Mouse (Mus musculus): ENCODE data around the gene Peli1. TPM values are rescaled to one million over a fixed set of nuclear protein-coding genes. Genes with fewer than 3 reads are reported as not detected.
"Not testable (repeated sequence)": the region's sequence is repeated elsewhere in the genome, so short reads cannot be mapped to it uniquely, and the experiment has no call there.

The Peli1 gene
- total and polyA plus RNA-seq, 2 experiments from 2014 or later, result 37.3 to 37.7 TPM

DNA sequence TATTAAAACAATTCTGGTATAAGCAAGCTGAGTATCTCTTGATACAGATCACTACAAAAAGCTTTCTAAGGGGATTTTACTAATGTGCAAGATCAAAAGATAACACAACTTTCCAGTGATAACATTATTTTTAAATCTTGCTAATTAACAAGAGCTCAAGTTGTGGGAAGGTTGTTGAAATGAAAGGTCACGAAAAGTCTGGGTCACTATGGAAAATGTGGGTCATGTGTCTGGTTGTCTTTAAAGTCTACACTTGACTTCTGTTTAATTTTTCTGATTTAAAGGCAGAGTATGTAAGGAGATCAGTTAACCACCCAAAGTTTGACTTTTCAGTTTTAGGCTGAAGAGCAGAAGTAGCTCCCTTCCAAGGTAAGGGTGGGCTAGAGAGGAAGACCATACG lies 90.5 kb downstream of the Peli1 start:
- Histone ChIP-seq H3K9ac (replicated peaks; ENCODE audit: low read length, poor library complexity, severe bottlenecking) (no peak overlapping the region), H3K36me3 (ENCODE audit: insufficient read depth, low read length) (no peaks in the 10 kb centered on the region), H3K4me2 (ENCODE audit: low read depth, low read length, poor library complexity, severe bottlenecking) (no peak overlapping the region), H3K27me3 (ENCODE audit: insufficient read depth, low read length) (no peaks in the 10 kb centered on the region), H3K9me3 (ENCODE audit: low read length) (no peaks in the 10 kb centered on the region), H3K4me1 (ENCODE audit: insufficient read depth, low read length) (no peaks in the 10 kb centered on the region), H3K4me3 (ENCODE audit: low read depth, low read length) (no peak overlapping the region), H3K27ac (ENCODE audit: low read depth, low read length) (no peak overlapping the region)
- WGBS, result 96% methylated on average over 2 of the region's 2 CpGs
- ATAC-seq (ENCODE audit: low FRiP score) (no peak), DNase-seq (ENCODE audit: low spot score) (no peak)
- no peak for TF ChIP-seq CTCF (IDR thresholded peaks at IDR 0.05)

DNA sequence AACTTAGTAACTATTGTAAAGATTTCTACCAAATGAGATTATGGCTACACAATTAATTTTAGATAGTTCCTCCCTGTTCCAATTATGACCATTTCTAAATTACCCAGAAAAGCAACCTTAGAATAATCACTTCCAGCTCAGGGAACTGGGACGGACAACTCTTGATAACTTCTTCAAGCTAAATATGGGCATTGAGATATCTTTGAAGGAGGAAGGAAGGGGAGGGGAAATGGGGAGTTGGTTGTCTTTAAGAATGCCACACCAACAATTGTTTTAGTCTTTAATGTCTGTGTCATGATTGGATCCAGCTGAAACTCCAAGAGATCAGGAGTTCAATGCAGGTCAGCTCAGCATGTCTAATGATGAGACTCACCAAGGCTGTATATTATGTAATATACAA lies 91.6 kb downstream of the Peli1 start:
- no peaks in the 10 kb centered on the region for H3K4me1 ChIP-seq (ENCODE audit: insufficient read depth, low read length)
- WGBS, result 88% methylated on average over 1 of the region's 1 CpGs
- H3K27ac ChIP-seq (ENCODE audit: low read depth, low read length), result no peak overlapping the region
- DNase-seq (ENCODE audit: low spot score) (no peak), ATAC-seq (ENCODE audit: low FRiP score) (no peak)
- no peak overlapping the region for H3K4me3 ChIP-seq (ENCODE audit: low read depth, low read length)
- no peaks in the 10 kb centered on the region for H3K36me3 ChIP-seq (ENCODE audit: insufficient read depth, low read length)
- H3K27me3 ChIP-seq (ENCODE audit: insufficient read depth, low read length), result no peaks in the 10 kb centered on the region
- no peaks in the 10 kb centered on the region for H3K9me3 ChIP-seq (ENCODE audit: low read length)
- H3K4me2 ChIP-seq (ENCODE audit: low read depth, low read length, poor library complexity, severe bottlenecking), result no peak overlapping the region
- no peak overlapping the region for H3K9ac ChIP-seq (replicated peaks; ENCODE audit: low read length, poor library complexity, severe bottlenecking)
- TF ChIP-seq CTCF (IDR thresholded peaks at IDR 0.05), result no peak

DNA sequence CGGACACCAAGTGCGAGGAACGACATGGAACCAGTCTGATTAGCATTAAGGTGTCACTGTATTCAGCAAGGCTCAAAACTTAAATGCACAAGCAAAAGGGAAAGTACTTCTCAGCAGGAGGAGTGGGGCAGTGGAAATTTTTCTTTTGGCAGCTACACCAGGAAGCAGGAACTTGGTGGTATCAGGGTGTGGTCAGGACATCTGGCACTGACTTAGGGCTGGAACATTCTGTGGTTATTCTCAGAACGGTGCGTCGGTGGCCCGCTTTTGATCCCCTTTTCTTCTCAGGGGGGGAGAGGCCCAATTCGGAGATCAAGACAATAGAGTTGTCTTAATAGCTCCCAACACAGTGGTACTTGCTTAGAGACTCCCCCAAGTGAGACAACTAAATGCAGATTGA lies 100.7 kb downstream of the Peli1 start:
- not testable (repeated sequence) for H3K4me2 ChIP-seq (ENCODE audit: low read depth, low read length, poor library complexity, severe bottlenecking); H3K36me3 ChIP-seq (ENCODE audit: insufficient read depth, low read length)
- WGBS, result 90% methylated on average over 8 of the region's 8 CpGs

DNA sequence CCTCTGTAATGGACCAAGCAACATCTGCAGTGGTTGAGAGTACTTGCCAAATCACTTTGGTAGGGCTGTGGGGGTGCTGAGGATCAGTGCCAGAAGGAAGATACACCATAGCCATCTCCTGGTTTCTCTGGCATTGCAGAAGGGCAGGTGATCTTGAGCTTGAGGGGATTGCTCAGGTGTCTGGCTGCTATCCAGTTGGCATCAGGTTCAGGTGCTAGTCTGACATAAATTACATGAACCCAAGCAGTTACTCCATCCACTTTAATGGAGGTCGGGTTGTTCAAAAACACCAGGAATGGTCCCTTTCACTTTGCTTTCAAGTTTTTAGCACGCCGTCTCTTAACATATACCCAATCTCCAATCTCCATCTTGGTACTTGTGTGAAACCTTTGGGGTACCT lies 103.8 kb downstream of the Peli1 start:
- Histone ChIP-seq H3K4me2 (ENCODE audit: low read depth, low read length, poor library complexity, severe bottlenecking) (no peak overlapping the region), H3K27me3 (ENCODE audit: insufficient read depth, low read length) (no peaks in the 10 kb centered on the region), H3K9ac (replicated peaks; ENCODE audit: low read length, poor library complexity, severe bottlenecking) (no peak overlapping the region), H3K27ac (ENCODE audit: low read depth, low read length) (no peak overlapping the region), H3K4me1 (ENCODE audit: insufficient read depth, low read length) (no peaks in the 10 kb centered on the region), H3K9me3 (ENCODE audit: low read length) (no peaks in the 10 kb centered on the region), H3K4me3 (ENCODE audit: low read depth, low read length) (no peak overlapping the region), H3K36me3 (ENCODE audit: insufficient read depth, low read length) (no peaks in the 10 kb centered on the region)
- no peak for DNase-seq (ENCODE audit: low spot score)
- WGBS, result 96% methylated on average over 3 of the region's 3 CpGs
- TF ChIP-seq CTCF (IDR thresholded peaks at IDR 0.05), result no peak
- no peak for ATAC-seq (ENCODE audit: low FRiP score)

More for the DNA sequence above, 100.7 kb downstream of the Peli1 start:
- not testable (repeated sequence) for DNase-seq (ENCODE audit: low spot score); H3K27me3 ChIP-seq (ENCODE audit: insufficient read depth, low read length); H3K9ac ChIP-seq (replicated peaks; ENCODE audit: low read length, poor library complexity, severe bottlenecking); H3K9me3 ChIP-seq (ENCODE audit: low read length); ATAC-seq (ENCODE audit: low FRiP score); H3K4me3 ChIP-seq (ENCODE audit: low read depth, low read length); H3K4me1 ChIP-seq (ENCODE audit: insufficient read depth, low read length); H3K27ac ChIP-seq (ENCODE audit: low read depth, low read length)

Other genes with a start within 250 kb of the Peli1 start
- 30.2 and 39.5 TPM in 2 replicates for gene Vps54, start 148.0 kb downstream of the Peli1 start, total RNA-seq (2014; rRNA removed)
- 5.6 and 6.4 TPM in 2 replicates for gene Vps54, start 148.0 kb downstream of the Peli1 start, polyA plus RNA-seq (2015; fragmentation: Nextera tagmentation; extraction: Ambion mirVana)

All from midbrain, postnatal 0 days (tissue).